Mouse (Mus musculus) liver, embryonic 11.5 days (tissue): Measurements from ENCODE around the gene Hs6st2. TPM values are rescaled to one million over a fixed set of nuclear protein-coding genes. Genes with fewer than 3 reads are reported as not detected.

ENCODE experiments used
- ATAC-seq: fragments of 200-750 bp; cut with Nextera tagmentation; replicated peaks from 2 replicates; pipeline ENCODE4 v1.8.0; 2017; ENCODE audit warnings: moderate number of reproducible peaks, mild to moderate bottlenecking, moderate TSS enrichment, moderate library complexity; ENCODE audit not compliant: low FRiP score
- DNase-seq: peaks from one replicate; pipeline ENCODE4 v3.0.0-alpha.2; 2017; ENCODE audit warnings: low spot score
- H3K27ac ChIP-seq: fragments of 300-500 bp; sonication (generic); 2 replicates; pipeline ENCODE4 v1.5.1; 2014; ENCODE audit warnings: mild to moderate bottlenecking, low read depth, low read length, control low read depth
- H3K27me3 ChIP-seq: fragments of 300-500 bp; sonication (generic); replicated peaks from 2 replicates; pipeline ENCODE4 v1.6.1; 2014; ENCODE audit warnings: low read length, mixed read lengths; ENCODE audit not compliant: control insufficient read depth, insufficient read depth
- H3K36me3 ChIP-seq: fragments of 300-500 bp; sonication (generic); 2 replicates; pipeline ENCODE4 v1.6.1; 2014; ENCODE audit warnings: mild to moderate bottlenecking, low read length, moderate library complexity, mixed read lengths; ENCODE audit not compliant: control insufficient read depth, insufficient read depth
- H3K4me1 ChIP-seq: fragments of 300-500 bp; sonication (generic); replicated peaks from 2 replicates; pipeline ENCODE4 v1.6.1; 2014; ENCODE audit warnings: low read length, mixed read lengths; ENCODE audit not compliant: control insufficient read depth, insufficient read depth
- H3K4me2 ChIP-seq: fragments of 300-500 bp; sonication (generic); 2 replicates; pipeline ENCODE4 v1.6.1; 2014; ENCODE audit warnings: mild to moderate bottlenecking, control low read depth, moderate library complexity
- H3K4me3 ChIP-seq: fragments of 300-500 bp; sonication (generic); 2 replicates; pipeline ENCODE4 v1.5.1; 2014; ENCODE audit warnings: low read depth, low read length, control low read depth
- H3K9ac ChIP-seq: fragments of 300-500 bp; sonication (generic); 2 replicates; pipeline ENCODE4 v1.6.1; 2014; ENCODE audit warnings: low read depth, low read length, control low read depth
- H3K9me3 ChIP-seq: fragments of 300-500 bp; sonication (generic); 2 replicates; pipeline ENCODE4 v1.6.1; 2016; ENCODE audit warnings: low read length, inconsistent platforms, mixed read lengths; ENCODE audit not compliant: control insufficient read depth
- WGBS: fragments of 180-500 bp; shearing (Covaris S2); extraction: QIAGEN DNeasy Blood & Tissue Kit; methylation state at CpG from one replicate; pipeline ENCODE4 v1.1.7; 2014; 5-methylcytosine and 5-hydroxymethylcytosine counted together
- polyA plus RNA-seq: library from polyadenylated mRNA; unstranded; fragments of >200 nt; fragmentation: Nextera tagmentation; extraction: Ambion mirVana; gene quantifications from 2 replicates; pipeline ENCODE4 v1.2.1, GENCODE M21; 2014

Gene Hs6st2
- 6.7 and 7.0 TPM in 2 replicates for polyA plus RNA-seq

- DNase-seq, result no peak
- no peak within 1 kb of the TSS for H3K27ac ChIP-seq
- peaks cover 55% of the 10 kb centered on the region for H3K27me3 ChIP-seq
- H3K9ac ChIP-seq, result peak within 1 kb of the TSS; percentile 25; the same call in 1 of the 2 replicates
- peak within 1 kb of the TSS; percentile 45 for H3K4me3 ChIP-seq
- H3K9me3 ChIP-seq, result no peaks in the 10 kb centered on the region
- H3K4me1 ChIP-seq, result no peaks in the 10 kb centered on the region
- no peaks in the 10 kb centered on the region for H3K36me3 ChIP-seq
- H3K4me2 ChIP-seq, result peak within 1 kb of the TSS; percentile 65
- WGBS, result 21% methylated on average over 5 of the region's 5 CpGs
- no peak for ATAC-seq
Observed at GRCm38 (mm10) chrX:51681756-51682155, at the start of gene Hs6st2. Hs6st2 (minus strand) TSS chrX:51681856.

DNA sequence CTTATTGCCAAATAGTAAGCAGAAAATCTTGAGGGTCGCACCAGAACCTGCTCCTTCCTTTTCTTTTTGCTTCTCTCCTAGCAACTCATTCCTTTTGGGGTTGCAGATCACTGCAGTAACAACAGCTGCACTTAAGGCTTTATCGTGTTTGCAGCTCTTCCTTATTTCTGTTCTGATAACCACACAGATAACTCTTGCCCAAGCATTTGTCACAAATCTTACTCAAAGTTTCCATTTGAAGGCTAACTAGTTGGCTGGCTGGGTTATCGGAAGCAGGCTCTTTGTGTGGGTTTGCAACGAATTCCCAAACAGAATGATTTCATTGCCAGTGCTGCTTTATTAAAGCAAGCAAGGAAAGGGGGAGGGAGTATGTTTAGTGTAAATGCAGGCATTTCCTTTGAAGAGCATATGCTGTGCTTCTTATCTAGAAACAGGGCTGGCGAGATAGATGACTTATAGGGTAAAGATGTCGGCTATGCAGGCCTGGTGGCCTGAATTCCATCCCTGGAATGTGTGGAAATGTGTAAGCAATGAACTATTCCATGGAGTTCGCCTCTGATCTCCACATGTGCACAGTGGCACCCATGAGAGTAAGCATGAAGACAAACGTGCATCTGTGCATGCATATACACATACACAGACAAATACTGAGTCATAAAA, 32.6 kb upstream of the Hs6st2 start:
- H3K9ac ChIP-seq, result no peak overlapping the region
- H3K4me1 ChIP-seq, result no peaks in the 10 kb centered on the region
- H3K4me3 ChIP-seq, result no peak overlapping the region
- 35% methylated on average over 8 of the region's 8 CpGs for WGBS
- no peak for DNase-seq
- H3K4me2 ChIP-seq, result no peak overlapping the region
- H3K27me3 ChIP-seq, result no peaks in the 10 kb centered on the region; the same call in 1 of the 2 replicates
- H3K36me3 ChIP-seq, result no peaks in the 10 kb centered on the region
- H3K27ac ChIP-seq, result no peak overlapping the region
- no peak for ATAC-seq
- H3K9me3 ChIP-seq, result no peaks in the 10 kb centered on the region

GRCm38 (mm10) chrX:51712996-51713395, 31.3 kb upstream of the Hs6st2 start:
- Histone ChIP-seq H3K27ac (no peak overlapping the region), H3K4me2 (no peak overlapping the region), H3K9me3 (no peaks in the 10 kb centered on the region), H3K9ac (no peak overlapping the region), H3K36me3 (no peaks in the 10 kb centered on the region), H3K4me1 (no peaks in the 10 kb centered on the region), H3K27me3 (no peaks in the 10 kb centered on the region; the same call in 1 of the 2 replicates), H3K4me3 (no peak overlapping the region)
- no peak for ATAC-seq
- WGBS, result 43% methylated on average over 1 of the region's 1 CpGs
- DNase-seq, result no peak

DNA sequence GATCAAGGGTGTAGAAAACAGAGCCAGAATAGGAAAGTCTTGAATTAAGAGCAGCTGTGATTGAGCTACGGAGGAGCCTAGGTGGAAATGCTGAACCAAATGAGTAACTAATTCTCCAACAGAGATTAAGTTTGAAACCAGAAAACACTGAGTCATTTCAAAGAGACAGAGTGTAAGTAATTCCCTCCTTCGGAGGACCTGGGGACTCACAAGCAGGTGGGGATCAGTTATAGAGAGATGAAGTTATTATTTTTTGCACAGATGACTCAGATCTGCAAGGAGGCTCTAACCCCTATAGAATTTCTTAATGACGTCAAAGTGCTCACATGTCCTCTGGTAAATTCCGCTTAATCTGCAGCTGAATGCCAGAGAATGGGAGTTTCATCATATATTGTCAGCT, 21.2 kb upstream of the Hs6st2 start:
- ATAC-seq (no peak), DNase-seq (no peak)
- H3K9ac ChIP-seq, result no peak overlapping the region
- no peak overlapping the region for H3K27ac ChIP-seq
- H3K27me3 ChIP-seq, result 0 out of 2 replicates have a peak, but pooled peaks cover 3% of the 10 kb centered on the region
- H3K4me3 ChIP-seq, result no peak overlapping the region
- H3K36me3 ChIP-seq, result no peaks in the 10 kb centered on the region
- no peaks in the 10 kb centered on the region for H3K9me3 ChIP-seq
- WGBS, result 66% methylated on average over 4 of the region's 4 CpGs
- H3K4me1 ChIP-seq, result no peaks in the 10 kb centered on the region
- H3K4me2 ChIP-seq, result no peak overlapping the region

DNA sequence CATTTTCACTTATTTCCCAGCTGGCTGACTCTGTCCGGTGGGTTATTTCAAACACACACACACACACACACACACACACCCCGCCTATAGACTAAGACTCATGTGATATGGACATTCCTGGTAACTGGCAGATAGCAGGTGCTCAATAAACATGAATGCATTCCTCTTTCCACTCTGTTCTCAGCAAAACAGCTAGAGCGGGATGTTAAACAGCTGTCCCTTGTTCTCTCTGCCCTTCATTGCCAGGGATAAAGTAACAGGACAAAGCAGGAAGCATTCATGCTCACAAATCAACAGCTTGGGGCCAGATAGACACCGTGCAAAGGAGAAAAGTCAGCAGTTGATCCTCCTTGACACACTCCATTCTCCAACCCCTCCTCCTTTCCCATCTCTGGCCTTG, 17.4 kb upstream of the Hs6st2 start:
- DNase-seq, result no peak
- Histone ChIP-seq H3K4me1 (no peaks in the 10 kb centered on the region), H3K4me3 (no peak overlapping the region), H3K9me3 (no peaks in the 10 kb centered on the region), H3K27ac (no peak overlapping the region), H3K9ac (no peak overlapping the region), H3K36me3 (no peaks in the 10 kb centered on the region), H3K27me3 (0 out of 2 replicates have a peak, but pooled peaks cover 3% of the 10 kb centered on the region), H3K4me2 (no peak overlapping the region)
- ATAC-seq, result no peak
- WGBS, result 70% methylated on average over 4 of the region's 4 CpGs

DNA sequence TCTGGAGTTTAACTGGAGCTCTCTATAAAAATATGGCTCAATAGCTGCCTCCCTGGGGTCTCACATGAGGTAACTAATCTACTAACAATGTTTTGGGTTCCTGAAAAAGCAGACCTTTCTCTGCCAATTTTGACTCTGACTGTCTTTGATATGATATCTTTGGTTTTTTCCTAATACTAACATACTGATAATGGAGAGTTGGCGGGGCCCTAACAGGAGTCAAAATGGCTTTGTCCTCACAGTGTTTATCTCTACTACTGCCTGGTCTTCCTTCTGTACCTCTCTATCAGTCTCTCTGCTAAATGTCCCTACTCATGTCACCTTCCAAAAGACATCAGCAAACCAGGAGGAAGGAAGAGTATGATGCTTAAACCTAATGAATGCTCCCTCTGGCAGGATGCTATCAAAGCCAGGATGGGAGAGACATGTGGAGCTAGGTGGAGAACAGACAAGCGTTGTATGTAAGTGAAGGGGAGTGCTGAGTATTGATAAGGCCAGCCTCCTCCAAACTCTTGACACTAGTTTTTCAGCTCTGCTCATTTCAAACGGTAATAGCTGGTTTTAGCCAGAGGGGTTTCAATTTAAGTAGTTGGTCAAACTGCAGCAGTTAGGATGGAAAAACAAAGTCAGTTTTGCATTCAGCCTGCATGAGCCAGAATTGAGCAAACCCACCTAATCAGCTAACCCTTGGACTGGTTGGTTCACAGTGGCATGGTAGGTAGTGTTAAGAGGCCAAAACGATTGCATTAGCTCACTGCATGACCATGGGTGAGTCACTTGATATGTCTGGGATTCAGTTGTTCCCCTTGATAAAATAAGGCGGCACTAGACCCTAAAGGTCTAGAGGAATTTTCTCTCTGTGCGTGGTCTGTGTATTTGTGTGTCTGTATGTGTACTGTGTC, 4.6 kb upstream of the Hs6st2 start:
- 49% methylated on average over 6 of the region's 6 CpGs for WGBS
- ATAC-seq, result peak; percentile 65
- H3K27me3 ChIP-seq, result peaks cover 24% of the 10 kb centered on the region
- H3K27ac ChIP-seq, result no peak overlapping the region
- H3K4me3 ChIP-seq, result no peak overlapping the region
- H3K9me3 ChIP-seq, result no peaks in the 10 kb centered on the region
- no peak for DNase-seq
- no peaks in the 10 kb centered on the region for H3K4me1 ChIP-seq
- no peak overlapping the region for H3K4me2 ChIP-seq
- H3K36me3 ChIP-seq, result no peaks in the 10 kb centered on the region
- no peak overlapping the region for H3K9ac ChIP-seq

DNA sequence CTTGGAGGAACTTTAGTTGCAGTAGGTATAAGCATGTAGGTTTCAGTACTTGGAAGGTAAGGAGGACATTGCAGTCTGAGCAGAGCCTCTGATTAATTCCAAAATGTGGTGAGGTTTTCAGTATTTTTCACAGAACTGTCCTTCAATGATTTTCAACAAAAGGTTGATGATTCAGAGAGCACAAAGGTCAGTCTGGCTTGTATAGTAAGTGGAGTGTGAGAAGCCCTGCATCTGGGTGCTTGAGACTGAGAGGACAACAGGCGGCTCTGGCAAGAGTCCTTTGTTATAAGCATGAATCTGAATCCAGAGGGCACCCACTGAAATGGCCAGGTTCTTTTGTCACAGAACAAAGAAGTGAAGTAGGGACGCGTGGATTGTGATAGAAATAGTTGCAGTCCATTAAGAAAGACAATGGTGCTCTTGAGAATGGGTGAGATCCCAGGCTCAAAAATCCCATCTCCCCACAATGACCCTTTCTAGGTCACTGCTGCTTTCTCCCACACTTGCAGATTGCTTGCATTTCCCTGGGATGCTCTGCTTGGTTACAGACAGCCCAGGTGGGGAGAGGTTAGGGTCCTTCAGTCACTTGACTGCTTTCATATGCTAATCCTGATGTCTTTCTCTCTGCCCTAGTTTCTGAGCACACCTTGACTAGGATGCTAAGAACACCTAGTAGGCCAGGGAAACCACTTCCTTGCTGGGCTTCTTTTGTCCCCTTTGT, 2.8 kb upstream of the Hs6st2 start:
- ATAC-seq (no peak), DNase-seq (no peak)
- Histone ChIP-seq H3K27ac (no peak overlapping the region), H3K4me2 (no peak overlapping the region), H3K27me3 (peaks cover 42% of the 10 kb centered on the region), H3K36me3 (no peaks in the 10 kb centered on the region), H3K9ac (no peak overlapping the region), H3K4me3 (no peak overlapping the region), H3K9me3 (no peaks in the 10 kb centered on the region), H3K4me1 (no peaks in the 10 kb centered on the region)
- WGBS, result 51% methylated on average over 3 of the region's 3 CpGs

GRCm38 (mm10) chrX:51681170-51681667, 437 bp downstream of the Hs6st2 start:
- Histone ChIP-seq H3K4me1 (no peaks in the 10 kb centered on the region), H3K27ac (no peak overlapping the region), H3K27me3 (peaks cover 55% of the 10 kb centered on the region), H3K4me2 (peak overlapping the region; percentile 65), H3K4me3 (peak overlapping the region; percentile 45), H3K9ac (0 out of 2 replicates have a peak overlapping the region, but pooled peaks have one; percentile 25), H3K36me3 (no peaks in the 10 kb centered on the region), H3K9me3 (no peaks in the 10 kb centered on the region)
- 13% methylated on average over 37 of the region's 43 CpGs for WGBS
- DNase-seq (peak; percentile 35), ATAC-seq (no peak)
